Mouse (Mus musculus) megakaryocyte, embryonic 14.5 days (primary cell): Measurements from ENCODE around the gene Pigm.

Source experiments
- FLI1 ChIP-seq: IDR thresholded peaks from 2 replicates; pipeline ENCODE4 v1.6.1; 2012; ENCODE audit warnings: low read length, inconsistent platforms, mixed read lengths
- GATA1 ChIP-seq: IDR thresholded peaks from 3 replicates; pipeline ENCODE4 v1.6.1; 2012; ENCODE audit warnings: mixed read lengths, low read length, inconsistent platforms, borderline replicate concordance

DNA sequence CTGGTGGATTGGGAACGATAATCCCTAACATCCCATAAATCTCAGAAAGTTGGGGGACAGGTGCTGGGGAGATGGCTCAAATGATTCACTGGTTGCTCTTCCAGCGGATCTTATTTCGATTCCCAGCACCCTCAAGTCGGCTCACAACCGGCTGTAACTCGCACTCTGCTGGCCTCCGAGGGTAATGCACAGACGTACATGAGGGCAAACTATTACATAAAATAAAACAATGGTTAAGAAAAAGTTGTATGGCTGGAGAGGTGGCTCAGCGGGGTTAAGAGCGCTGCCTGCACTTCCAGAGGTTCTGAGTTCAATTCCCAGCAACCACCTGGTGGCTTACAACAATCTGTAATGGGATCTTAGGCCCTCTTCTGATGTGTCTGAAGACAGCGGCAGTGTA is 49.7 kb upstream of the Pigm start:
- TF ChIP-seq GATA1, result no peak
- TF ChIP-seq FLI1, result no peak
